Mouse (Mus musculus): ENCODE results near the gene Nr4a1. TPM values are rescaled to one million over a fixed set of nuclear protein-coding genes. Genes with fewer than 3 reads are reported as not detected.

Nr4a1 gene
- polyA plus RNA-seq, 1 experiment from 2014 or later: 14.7 TPM

GRCm38 (mm10) chr15:101234611-101235341 lies 19.3 kb upstream of the Nr4a1 start:
- Histone ChIP-seq H3K4me2 (no peak overlapping the region), H3K36me3 (peaks cover 25% of the 10 kb centered on the region), H3K4me3 (no peak overlapping the region), H3K27me3 (no peaks in the 10 kb centered on the region), H3K4me1 (peaks cover 63% of the 10 kb centered on the region), H3K9me3 (no peaks in the 10 kb centered on the region), H3K27ac (peak overlapping the region; percentile 62), H3K9ac (no peak overlapping the region)
- WGBS: 58% methylated on average over 10 of the region's 10 CpGs
- no peak for ATAC-seq (ENCODE audit: insufficient number of reproducible peaks, low FRiP score, low TSS enrichment, low read depth)

GRCm38 (mm10) chr15:101235342-101235698 lies 18.7 kb upstream of the Nr4a1 start:
- Histone ChIP-seq H3K27ac (no peak overlapping the region; the same call in 1 of the 2 replicates), H3K36me3 (peaks cover 20% of the 10 kb centered on the region), H3K27me3 (no peaks in the 10 kb centered on the region), H3K9ac (no peak overlapping the region), H3K4me1 (peaks cover 63% of the 10 kb centered on the region), H3K9me3 (no peaks in the 10 kb centered on the region), H3K4me3 (no peak overlapping the region), H3K4me2 (no peak overlapping the region)
- WGBS: 21% methylated on average over 5 of the region's 5 CpGs
- 0 out of 2 replicates have a peak, but pooled peaks have one; percentile 5 for ATAC-seq (ENCODE audit: insufficient number of reproducible peaks, low FRiP score, low TSS enrichment, low read depth)

GRCm38 (mm10) chr15:101235728-101236327 lies 18.2 kb upstream of the Nr4a1 start:
- 24% methylated on average over 12 of the region's 12 CpGs for WGBS
- peaks cover 15% of the 10 kb centered on the region for H3K36me3 ChIP-seq
- no peak overlapping the region for H3K9ac ChIP-seq
- no peaks in the 10 kb centered on the region for H3K27me3 ChIP-seq
- ATAC-seq (ENCODE audit: insufficient number of reproducible peaks, low FRiP score, low TSS enrichment, low read depth): peak; percentile 32
- no peak overlapping the region; the same call in 1 of the 2 replicates for H3K27ac ChIP-seq
- no peak overlapping the region for H3K4me2 ChIP-seq
- peaks cover 64% of the 10 kb centered on the region for H3K4me1 ChIP-seq
- no peaks in the 10 kb centered on the region for H3K9me3 ChIP-seq
- H3K4me3 ChIP-seq: no peak overlapping the region

- Histone ChIP-seq H3K27ac (no peak overlapping the region), H3K4me1 (peaks cover 68% of the 10 kb centered on the region), H3K4me2 (no peak overlapping the region), H3K4me3 (no peak overlapping the region), H3K9ac (no peak overlapping the region), H3K9me3 (no peaks in the 10 kb centered on the region), H3K27me3 (no peaks in the 10 kb centered on the region), H3K36me3 (peaks cover 4% of the 10 kb centered on the region)
- no peak for ATAC-seq (ENCODE audit: insufficient number of reproducible peaks, low FRiP score, low TSS enrichment, low read depth)
- 11% methylated on average over 3 of the region's 3 CpGs for WGBS
Observed at GRCm38 (mm10) chr15:101236878-101237277, 17.2 kb upstream of the Nr4a1 start.

- Histone ChIP-seq H3K4me3 (peak overlapping the region; percentile 21), H3K27me3 (no peaks in the 10 kb centered on the region), H3K36me3 (no peaks in the 10 kb centered on the region), H3K9ac (no peak overlapping the region), H3K9me3 (no peaks in the 10 kb centered on the region), H3K4me1 (peaks cover 55% of the 10 kb centered on the region), H3K27ac (no peak overlapping the region), H3K4me2 (peak overlapping the region; percentile 42)
- ATAC-seq (ENCODE audit: insufficient number of reproducible peaks, low FRiP score, low TSS enrichment, low read depth): no peak
- WGBS: 8% methylated on average over 28 of the region's 28 CpGs
Observed at GRCm38 (mm10) chr15:101238885-101239511, 15.1 kb upstream of the Nr4a1 start.

- no peak overlapping the region for H3K4me2 ChIP-seq
- no peak overlapping the region for H3K9ac ChIP-seq
- H3K27ac ChIP-seq: no peak overlapping the region
- peaks cover 50% of the 10 kb centered on the region for H3K4me1 ChIP-seq
- H3K4me3 ChIP-seq: no peak overlapping the region
- no peaks in the 10 kb centered on the region for H3K36me3 ChIP-seq
- 63% methylated on average over 8 of the region's 8 CpGs for WGBS
- H3K9me3 ChIP-seq: no peaks in the 10 kb centered on the region
- H3K27me3 ChIP-seq: no peaks in the 10 kb centered on the region
- ATAC-seq (ENCODE audit: insufficient number of reproducible peaks, low FRiP score, low TSS enrichment, low read depth): no peak
Observed at GRCm38 (mm10) chr15:101239821-101240220, 14.2 kb upstream of the Nr4a1 start.

- peak overlapping the region; percentile 26 for H3K4me3 ChIP-seq
- peaks cover 44% of the 10 kb centered on the region for H3K4me1 ChIP-seq
- no peaks in the 10 kb centered on the region for H3K36me3 ChIP-seq
- no peaks in the 10 kb centered on the region for H3K27me3 ChIP-seq
- H3K27ac ChIP-seq: peak overlapping the region; percentile 4; the same call in 1 of the 2 replicates
- H3K9me3 ChIP-seq: no peaks in the 10 kb centered on the region
- whole genome bisulfite sequencing: 3% methylated on average over 10 of the region's 10 CpGs
- H3K4me2 ChIP-seq: peak overlapping the region; percentile 49
- peak; percentile 50; the same call in 1 of the 2 replicates for ATAC-seq (ENCODE audit: insufficient number of reproducible peaks, low FRiP score, low TSS enrichment, low read depth)
- H3K9ac ChIP-seq: no peak overlapping the region
Observed at GRCm38 (mm10) chr15:101240799-101241204, 13.3 kb upstream of the Nr4a1 start.

GRCm38 (mm10) chr15:101241236-101241635 lies 12.8 kb upstream of the Nr4a1 start:
- peak overlapping the region; percentile 4; the same call in 1 of the 2 replicates for H3K27ac ChIP-seq
- no peak overlapping the region for H3K9ac ChIP-seq
- H3K27me3 ChIP-seq: no peaks in the 10 kb centered on the region
- WGBS: 46% methylated on average over 9 of the region's 9 CpGs
- no peak for ATAC-seq (ENCODE audit: insufficient number of reproducible peaks, low FRiP score, low TSS enrichment, low read depth)
- H3K4me2 ChIP-seq: peak overlapping the region; percentile 49
- peaks cover 42% of the 10 kb centered on the region for H3K4me1 ChIP-seq
- no peaks in the 10 kb centered on the region for H3K9me3 ChIP-seq
- H3K36me3 ChIP-seq: no peaks in the 10 kb centered on the region
- H3K4me3 ChIP-seq: no peak overlapping the region

GRCm38 (mm10) chr15:101241853-101242252 lies 12.2 kb upstream of the Nr4a1 start:
- Histone ChIP-seq H3K4me1 (peaks cover 41% of the 10 kb centered on the region), H3K27ac (no peak overlapping the region), H3K4me3 (no peak overlapping the region), H3K4me2 (no peak overlapping the region), H3K9ac (no peak overlapping the region), H3K36me3 (no peaks in the 10 kb centered on the region), H3K9me3 (no peaks in the 10 kb centered on the region), H3K27me3 (no peaks in the 10 kb centered on the region)
- WGBS: 61% methylated on average over 9 of the region's 9 CpGs
- no peak for ATAC-seq (ENCODE audit: insufficient number of reproducible peaks, low FRiP score, low TSS enrichment, low read depth)

- no peak overlapping the region for H3K4me3 ChIP-seq
- WGBS: 18% methylated on average over 8 of the region's 8 CpGs
- H3K4me1 ChIP-seq: peaks cover 46% of the 10 kb centered on the region
- H3K27ac ChIP-seq: 0 out of 2 replicates have a peak overlapping the region, but pooled peaks have one; percentile 54
- no peaks in the 10 kb centered on the region for H3K27me3 ChIP-seq
- ATAC-seq (ENCODE audit: insufficient number of reproducible peaks, low FRiP score, low TSS enrichment, low read depth): no peak
- H3K9ac ChIP-seq: no peak overlapping the region
- no peak overlapping the region for H3K4me2 ChIP-seq
- no peaks in the 10 kb centered on the region for H3K9me3 ChIP-seq
- no peaks in the 10 kb centered on the region for H3K36me3 ChIP-seq
Observed at GRCm38 (mm10) chr15:101242645-101243044, 11.4 kb upstream of the Nr4a1 start.

- Histone ChIP-seq H3K27ac (no peak overlapping the region), H3K9ac (no peak overlapping the region), H3K4me3 (no peak overlapping the region), H3K9me3 (no peaks in the 10 kb centered on the region), H3K27me3 (no peaks in the 10 kb centered on the region), H3K4me1 (peaks cover 53% of the 10 kb centered on the region), H3K4me2 (no peak overlapping the region), H3K36me3 (no peaks in the 10 kb centered on the region)
- ATAC-seq (ENCODE audit: insufficient number of reproducible peaks, low FRiP score, low TSS enrichment, low read depth): no peak
- WGBS: 66% methylated on average over 3 of the region's 3 CpGs
Observed at GRCm38 (mm10) chr15:101244012-101244411, 10.1 kb upstream of the Nr4a1 start.

All from limb, embryonic 15.5 days (tissue).